Mouse (Mus musculus): Measurements from ENCODE around the gene Slc26a8. TPM values are rescaled to one million over a fixed set of nuclear protein-coding genes. Genes with fewer than 3 reads are reported as not detected.

The Slc26a8 gene
- total RNA-seq, 2 experiments from 2014 or later = 0.93 to 3.8 TPM

DNA sequence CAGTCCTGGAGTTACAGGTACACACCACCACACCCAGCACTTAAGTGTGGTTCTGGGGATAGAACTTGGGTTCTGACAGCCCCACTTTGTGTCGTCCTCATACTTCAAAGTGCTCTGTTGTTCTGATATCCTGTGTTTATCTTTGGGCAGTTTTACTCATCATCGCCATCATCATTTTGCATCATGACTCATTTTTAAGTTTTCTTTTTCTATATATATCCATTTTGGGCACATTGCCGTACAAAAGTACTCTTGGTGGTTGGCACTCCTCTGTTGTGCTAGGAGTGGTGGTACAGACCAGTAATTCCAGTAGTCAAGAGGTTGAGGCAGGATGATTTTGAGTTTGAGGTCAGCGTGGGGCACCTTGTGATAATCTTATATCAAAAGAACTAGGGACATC, 11.1 kb upstream of the Slc26a8 start:
- no peak for ATAC-seq (replicated peaks; ENCODE audit: poor library complexity, severe bottlenecking)

DNA sequence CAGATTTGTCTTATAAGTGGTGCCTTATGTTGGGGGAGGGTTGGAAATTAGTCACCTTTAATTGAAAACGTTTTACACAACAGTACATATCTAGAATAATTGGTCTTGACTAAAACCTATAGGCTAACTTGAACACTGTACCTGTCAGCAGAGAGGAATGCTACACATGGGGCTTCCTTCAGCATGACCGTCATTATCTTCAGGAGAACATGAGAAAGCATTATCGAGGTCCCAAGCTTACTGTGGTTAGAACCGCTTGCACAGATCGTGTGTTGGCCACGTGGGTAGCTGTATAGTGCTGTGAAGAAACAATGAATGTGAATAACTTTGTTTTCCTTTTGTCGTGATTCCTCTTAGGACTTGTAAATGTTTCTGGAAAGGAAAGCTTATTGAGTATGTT, 9.8 kb upstream of the Slc26a8 start:
- peak; percentile 39 for ATAC-seq (replicated peaks; ENCODE audit: poor library complexity, severe bottlenecking)

DNA sequence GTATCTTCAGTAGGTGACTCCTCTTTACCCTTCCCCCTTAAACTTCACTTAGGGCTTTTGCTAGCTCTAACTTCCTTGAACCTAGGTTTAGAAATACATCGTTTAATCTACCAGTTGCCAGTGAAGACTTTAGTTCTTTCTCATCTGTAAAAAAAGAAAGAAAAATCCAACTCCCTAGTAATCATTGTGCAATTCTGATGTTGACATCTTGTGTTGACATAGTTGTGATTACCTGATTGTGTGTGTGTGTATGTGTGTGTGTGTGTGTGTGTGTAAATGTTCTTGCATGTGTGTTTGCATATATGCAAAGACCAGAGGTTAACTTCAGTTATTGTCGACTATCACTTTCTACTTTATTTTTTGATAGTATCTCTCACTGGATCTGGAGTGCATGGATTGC, 8.6 kb upstream of the Slc26a8 start:
- peak; percentile 10; the same call in 1 of the 2 replicates for ATAC-seq (replicated peaks; ENCODE audit: poor library complexity, severe bottlenecking)

DNA sequence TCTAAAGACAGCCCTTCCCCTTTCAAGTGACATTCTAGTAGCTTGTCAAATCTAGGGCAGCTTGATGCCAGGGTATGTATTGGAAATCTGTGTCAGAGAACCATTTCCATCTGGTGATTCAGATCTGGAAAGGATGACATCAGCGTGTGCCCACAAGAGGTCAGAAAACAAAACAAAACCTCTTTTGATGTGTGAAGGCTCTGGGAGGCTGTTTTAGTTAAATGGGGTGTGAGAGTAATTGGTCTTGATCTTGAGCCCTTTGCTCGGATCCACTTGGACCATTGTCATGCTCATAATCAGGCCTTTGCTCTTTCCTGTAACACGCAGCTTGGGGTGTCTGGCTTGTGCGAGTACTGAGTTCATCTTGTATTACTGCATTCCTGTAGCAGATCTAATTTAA, 8.2 kb upstream of the Slc26a8 start:
- no peak; the same call in 1 of the 2 replicates for ATAC-seq (replicated peaks; ENCODE audit: poor library complexity, severe bottlenecking)

DNA sequence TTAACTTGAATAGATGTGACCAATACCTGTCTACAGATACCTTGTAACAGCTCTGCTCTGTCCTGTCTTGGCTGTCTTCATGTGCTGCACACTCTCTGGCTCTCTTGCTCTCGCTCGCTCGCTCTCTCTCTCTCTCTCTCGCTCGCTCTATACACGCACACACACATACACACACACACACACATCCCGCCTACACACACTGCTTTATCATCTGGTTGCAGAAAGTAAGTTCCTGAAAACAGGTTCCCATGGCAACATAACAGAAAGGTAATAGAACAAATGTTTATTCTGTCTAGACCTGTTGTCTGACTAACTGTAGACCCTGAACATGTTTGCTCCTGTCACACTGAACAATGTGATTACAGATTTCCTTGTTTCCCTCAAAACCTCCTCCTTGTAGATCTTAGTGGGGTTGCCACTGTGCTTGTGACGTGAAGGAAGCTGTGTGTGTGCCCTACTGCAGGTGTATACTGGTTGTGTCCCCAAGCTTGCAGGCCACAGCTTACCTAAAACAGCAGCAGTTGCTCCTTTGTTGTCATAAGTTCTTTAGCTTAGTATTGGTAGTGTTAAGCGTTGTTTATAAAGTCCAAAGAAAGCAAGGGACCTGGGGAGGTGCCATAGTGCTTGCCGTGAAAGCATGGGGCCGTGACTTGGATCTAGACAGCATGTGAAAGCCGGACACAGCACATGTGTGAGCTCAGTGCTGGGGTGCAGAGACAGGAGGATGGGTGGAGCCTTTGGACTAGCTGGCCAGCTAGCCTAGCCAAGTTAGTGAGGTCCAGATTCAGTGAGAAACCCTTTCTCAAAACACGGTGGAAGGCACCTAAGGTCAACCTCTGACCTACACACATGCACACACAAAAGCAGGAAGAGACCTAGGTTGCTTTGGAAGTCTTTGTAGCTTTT, 7.5 kb upstream of the Slc26a8 start:
- ATAC-seq (replicated peaks; ENCODE audit: poor library complexity, severe bottlenecking) = peak; percentile 59

DNA sequence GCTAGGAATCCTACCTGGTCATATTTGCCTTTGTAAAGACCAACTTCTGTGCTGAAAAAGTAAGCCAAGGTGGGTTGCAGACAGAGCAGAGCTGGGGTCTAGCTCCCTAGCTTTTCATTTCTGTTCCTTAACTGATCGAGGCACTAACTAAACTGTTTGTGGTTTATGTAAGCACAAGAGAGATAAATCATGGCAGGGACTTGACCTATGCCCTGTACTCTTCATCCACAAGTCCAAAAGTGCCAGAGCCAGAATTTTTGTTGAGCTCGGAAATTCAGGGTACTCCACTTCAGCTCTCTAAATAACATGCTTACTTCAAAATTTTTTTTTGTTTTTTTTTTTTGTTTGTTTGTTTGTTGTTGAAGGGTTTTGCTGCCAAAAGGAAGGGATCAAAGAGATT, 6.6 kb upstream of the Slc26a8 start:
- no peak for ATAC-seq (replicated peaks; ENCODE audit: poor library complexity, severe bottlenecking)

DNA sequence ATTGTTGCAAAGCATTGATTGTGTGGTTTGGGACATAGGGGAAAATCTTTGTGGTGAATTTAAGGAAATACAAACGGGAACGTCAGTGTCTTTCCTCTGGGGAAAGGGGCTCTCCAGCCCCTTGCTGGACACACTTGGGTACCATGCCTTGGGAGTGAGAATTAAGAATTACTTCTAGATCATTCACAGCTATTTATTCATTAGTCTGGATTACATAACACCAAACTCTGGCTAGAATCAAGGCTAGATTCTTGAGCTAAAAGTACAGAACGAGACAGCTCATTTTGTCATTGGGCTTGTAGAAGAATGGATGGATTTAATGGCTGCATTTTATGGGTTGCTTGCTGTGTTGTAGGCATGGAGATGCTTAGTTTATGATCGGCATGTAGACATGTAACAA, 4.8 kb upstream of the Slc26a8 start:
- peak; percentile 18 for ATAC-seq (replicated peaks; ENCODE audit: poor library complexity, severe bottlenecking)

DNA sequence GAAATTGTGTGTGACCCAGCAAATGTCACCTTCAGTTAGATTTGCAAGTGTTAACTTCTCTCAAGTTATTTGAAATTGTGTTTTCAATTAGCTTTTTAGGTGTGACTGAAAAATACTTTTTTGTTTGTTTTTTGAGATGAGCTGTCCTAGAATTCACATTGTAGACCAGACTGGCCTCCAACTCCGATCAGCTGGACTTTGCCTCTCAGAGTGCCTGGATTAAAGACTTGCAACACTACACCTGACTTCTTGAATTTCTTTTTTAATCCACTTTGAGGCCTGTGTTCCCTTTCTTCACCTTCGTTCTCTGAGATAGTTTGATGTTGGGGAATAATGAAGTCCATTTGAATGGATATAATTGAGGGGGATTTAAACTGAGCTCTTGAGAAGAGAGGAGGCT, 4.0 kb upstream of the Slc26a8 start:
- no peak for ATAC-seq (replicated peaks; ENCODE audit: poor library complexity, severe bottlenecking)

DNA sequence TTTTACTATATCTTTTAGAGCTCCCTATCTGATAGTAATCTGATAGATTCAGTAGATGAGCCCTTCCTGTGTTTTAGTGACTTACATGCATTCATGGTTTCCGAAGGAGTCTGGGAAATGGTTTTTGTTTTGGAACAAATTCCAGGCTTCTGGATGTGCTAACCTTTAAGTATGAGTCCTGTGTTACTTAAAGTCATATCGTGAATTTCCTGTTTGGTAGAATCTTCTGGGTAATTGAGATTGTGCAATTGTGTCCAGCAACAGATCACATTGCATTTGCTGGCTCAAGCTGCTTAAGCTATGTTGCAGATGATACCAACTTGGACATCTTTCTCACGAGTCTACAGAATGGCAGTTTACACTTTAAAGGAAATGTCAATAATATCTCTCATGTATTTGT, 3.1 kb upstream of the Slc26a8 start:
- no peak for ATAC-seq (replicated peaks; ENCODE audit: poor library complexity, severe bottlenecking)

DNA sequence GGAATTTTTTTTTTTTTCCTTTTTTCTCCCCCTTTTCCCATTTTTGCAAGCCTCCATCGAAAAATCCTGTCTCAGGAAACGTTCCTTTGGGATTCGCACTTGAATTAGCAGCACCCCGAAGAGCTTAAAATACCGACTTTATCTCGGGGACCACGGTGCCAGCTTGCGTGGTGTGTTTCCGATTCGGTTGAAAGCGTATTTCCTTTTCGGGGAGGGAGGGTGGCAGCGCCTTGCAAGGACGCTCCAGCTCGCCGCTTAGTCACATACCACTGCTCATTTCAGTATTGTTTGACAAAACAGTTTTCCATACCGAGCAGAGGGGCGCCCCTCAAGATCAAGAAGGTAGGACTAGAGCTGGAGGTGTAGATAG, 2.3 kb upstream of the Slc26a8 start:
- ATAC-seq (replicated peaks; ENCODE audit: poor library complexity, severe bottlenecking) = no peak

DNA sequence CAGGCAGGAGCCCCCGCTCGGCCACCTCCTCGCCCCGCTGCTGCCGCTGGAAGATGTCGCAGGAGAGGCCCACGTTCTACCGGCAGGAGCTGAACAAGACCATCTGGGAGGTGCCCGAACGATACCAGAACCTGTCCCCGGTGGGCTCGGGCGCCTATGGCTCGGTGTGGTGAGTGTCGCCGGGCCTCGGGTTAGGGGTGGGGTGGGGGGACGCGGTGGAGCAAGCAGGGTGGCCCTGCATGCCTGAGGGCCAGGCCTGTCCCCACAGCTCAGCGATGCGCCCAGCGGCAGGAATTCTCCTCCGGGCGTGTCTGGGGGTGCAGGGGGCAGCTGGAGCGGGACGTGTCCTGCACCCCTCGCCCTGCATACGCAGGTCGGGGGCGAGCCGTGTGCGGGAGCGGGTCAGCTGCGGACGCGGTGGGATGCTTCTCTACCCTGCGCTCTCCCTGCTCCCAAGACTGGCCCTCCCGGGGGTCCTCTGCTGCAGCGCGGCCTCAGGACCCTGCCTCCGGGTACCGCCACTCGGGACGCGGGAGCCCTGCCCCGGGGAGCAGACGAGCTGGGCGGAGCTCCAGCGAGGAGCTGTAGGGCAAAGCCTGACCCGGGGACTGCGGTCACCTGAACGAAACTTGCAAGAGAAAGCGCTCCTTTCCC, 1.8 kb upstream of the Slc26a8 start:
- peak; percentile 17; the same call in 1 of the 2 replicates for ATAC-seq (replicated peaks; ENCODE audit: poor library complexity, severe bottlenecking)

DNA sequence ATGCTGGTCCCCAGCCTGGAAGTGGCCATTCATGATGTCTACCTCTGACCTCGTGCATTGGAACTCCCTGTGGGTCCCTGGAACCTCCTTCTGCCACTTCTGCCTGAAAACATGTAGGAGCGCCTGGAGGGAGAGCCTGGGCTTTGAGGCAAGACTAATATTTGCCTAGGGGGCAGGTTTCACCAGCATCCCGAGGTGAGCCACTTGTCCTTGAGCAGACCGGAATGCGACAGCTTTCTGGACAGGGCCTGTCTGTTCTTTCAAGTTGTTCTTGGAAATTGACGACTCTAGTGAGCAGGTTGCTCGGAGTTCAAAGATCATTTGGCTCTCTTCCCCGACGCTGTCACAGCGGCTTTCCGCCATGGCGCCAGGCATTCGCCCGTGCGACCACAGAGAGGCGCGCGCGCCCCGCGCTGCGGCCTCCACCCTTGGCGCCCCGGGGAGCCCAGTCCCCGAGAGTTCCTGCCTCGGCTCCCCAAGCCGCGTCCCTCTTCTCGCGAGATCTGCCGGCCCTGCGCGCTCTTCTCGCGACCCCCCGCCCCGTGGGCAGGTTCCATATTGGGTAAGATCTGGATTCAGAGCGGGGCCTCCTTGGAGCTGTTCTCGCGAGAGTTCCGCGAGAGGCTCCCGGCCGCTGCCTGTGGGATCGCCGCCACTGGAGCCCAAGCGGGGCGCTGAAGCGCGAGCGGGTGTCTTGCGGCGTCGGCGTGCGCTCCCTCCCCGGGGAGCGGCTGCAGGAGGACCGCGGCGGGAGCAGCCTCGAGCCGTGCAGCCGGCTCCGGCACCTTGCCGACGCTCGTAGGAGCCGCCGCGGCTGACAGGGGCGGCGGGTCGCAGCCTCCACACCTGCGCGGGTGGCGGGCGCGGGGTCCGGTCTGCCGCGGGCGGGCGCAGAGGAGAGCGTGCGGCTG, 998 bp upstream of the Slc26a8 start, which contains the start of gene Mapk14:
Gene Mapk14, plus strand, starts transcription at position 554 of the 911 bp plus-strand sequence.
- peak; percentile 78 for ATAC-seq (replicated peaks; ENCODE audit: poor library complexity, severe bottlenecking)

DNA sequence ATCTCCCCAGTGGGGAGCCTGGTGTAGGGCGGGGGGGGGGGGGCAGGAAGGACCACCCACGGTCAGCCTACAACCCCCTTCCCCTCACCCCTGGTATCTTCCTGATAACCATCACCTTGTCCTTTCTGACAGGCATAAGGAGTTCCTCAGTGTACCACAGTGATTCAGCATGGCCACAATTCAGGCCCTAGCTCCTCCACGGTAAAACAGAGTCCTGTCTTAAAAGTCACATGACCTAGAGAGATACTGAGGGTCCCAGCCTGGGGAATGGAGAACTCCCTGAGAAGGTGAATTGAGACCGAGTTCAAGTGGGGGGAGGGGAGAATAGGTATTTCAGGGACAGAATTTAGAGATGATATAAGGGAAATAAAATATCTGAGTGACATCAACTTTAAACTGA, 2.7 kb downstream of the Slc26a8 start:
- no peak for ATAC-seq (replicated peaks; ENCODE audit: poor library complexity, severe bottlenecking)

DNA sequence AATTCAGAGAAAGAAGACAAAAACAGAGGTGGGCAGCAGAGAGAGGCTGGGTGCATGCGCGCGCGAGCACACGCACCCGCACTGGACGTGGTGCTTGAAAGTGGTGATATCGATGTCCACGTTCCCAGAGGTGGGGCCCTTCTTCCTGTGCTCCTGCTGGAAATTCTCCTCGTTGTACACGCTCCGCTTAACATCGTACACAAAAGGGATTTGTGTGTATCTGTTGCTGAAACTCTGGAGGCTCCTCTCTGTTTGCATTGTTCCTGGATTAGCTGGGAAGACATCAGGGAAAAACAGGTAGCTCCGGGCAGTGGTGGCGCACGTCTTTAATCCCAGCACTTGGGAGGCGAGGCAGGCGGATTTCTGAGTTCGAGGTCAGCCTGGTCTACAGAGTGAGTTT, 5.4 kb downstream of the Slc26a8 start:
- no peak for ATAC-seq (replicated peaks; ENCODE audit: poor library complexity, severe bottlenecking)

DNA sequence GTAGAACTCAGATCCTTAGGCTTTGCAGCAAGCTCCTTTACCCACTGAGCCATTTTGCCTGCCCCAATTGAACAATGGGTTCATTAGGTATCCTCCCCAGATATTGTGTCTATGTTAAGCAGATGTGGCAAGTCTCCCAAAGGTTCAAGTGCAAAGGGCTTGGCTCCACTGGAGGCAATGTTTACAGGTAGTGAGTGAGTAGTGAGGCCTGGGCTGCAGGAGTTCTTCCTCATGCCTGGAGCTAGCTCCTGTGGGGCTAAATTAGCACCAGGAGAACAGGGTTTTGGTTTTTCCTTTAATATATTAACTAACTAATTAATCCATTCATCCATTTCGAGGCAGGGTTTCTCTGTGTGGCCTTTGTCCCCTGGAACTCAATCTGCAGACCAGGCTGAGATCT, 6.4 kb downstream of the Slc26a8 start:
- ATAC-seq (replicated peaks; ENCODE audit: poor library complexity, severe bottlenecking) = no peak

DNA sequence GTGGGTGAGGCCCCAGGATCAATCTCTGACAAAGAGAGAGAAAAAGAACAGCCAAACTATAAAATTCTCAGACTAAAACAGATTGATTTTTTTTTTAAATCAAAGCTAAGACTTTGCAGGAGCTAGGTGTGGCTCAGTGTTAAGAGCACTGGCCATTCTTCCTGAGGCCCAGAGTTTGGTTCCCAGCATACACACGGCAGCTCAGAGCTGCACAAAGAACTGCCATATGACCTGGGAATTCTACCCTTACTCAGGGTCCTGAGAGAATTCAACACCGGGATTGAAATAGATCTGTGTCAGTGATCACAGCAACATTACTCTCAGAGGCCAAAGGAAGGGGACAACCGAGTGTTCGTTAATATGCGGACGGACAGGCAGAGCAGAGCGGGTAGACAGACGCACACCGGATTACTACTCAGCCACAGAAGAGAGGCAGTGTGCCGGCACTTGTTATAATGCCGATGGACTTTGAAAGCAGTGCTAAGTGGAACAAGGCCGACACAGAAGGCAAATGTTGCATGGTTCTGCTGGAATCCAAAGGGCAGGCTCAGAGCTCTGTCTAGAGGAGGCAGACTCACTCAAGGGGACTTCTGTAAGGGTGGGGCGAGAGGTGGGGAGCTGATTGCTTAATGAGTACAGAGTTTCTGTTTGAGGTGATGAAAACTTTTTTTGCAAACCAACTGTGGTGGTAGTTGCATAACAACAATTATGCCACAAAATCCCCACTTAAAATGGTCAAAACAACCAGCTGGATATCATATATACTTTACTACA, 7.5 kb downstream of the Slc26a8 start:
- ATAC-seq (replicated peaks; ENCODE audit: poor library complexity, severe bottlenecking) = peak; percentile 88

DNA sequence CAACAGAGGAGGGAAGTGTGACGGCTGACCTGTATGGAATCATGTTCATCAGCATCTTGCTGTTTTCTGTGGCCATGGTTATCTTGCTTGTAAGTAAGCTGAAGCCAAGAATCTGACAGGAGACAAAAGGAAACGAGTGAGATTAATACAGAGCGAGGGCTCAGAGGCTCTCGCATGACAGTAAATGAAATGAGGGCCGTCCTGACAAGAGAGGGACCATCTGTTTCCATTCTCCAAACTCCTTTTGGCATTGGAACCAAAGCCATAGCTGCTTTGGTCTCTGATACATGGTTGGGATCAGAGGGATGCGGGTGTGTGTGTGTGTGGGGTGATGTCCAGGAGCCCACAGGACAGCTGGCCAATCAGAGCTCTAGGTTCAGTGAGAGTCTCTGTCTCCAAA, 30.5 kb downstream of the Slc26a8 start:
- ATAC-seq (replicated peaks; ENCODE audit: poor library complexity, severe bottlenecking) = no peak

DNA sequence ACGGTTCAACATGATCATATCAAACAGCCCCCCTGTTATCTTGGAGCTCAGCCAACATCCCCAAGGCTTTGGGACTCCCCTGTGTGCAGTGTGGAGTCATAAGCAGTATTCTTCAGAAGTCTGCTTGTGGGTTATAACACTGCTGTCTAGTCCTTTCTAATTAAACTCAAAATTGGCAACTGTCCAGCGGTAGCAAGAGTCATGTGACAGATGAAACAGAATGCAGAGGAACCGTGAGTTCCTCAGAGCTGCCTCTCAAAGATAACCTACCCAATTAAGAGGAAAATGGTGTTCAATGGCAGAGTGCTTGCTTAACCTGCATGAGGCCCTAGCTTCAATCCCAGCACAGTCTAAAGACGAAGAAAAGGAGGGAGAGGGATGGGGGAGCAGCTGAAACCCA, 32.1 kb downstream of the Slc26a8 start:
- no peak for ATAC-seq (replicated peaks; ENCODE audit: poor library complexity, severe bottlenecking)

DNA sequence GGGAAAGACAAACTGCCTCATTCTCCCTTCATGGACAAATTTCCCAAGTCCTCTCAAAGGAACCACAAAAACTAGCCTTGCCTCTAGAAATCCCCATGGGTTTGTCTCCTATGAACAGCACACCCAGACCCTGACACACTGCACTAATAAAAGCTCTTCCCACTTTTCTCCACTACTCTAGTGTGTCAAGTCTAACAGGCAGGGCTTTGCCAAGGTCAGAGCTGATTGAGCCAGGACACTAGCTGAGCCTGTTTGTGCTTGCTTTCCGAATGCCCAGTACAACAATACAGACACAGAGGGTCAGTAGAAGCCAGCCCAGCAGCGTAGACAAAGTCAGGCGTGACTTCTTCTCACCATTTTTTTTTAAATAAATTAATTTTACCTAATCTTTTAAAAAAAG, 39.8 kb downstream of the Slc26a8 start:
- ATAC-seq (replicated peaks; ENCODE audit: poor library complexity, severe bottlenecking) = no peak
